Mouse (Mus musculus) left cerebral cortex, postnatal 4 days (tissue): Measurements from ENCODE around the gene Dalrd3. TPM values are rescaled to one million over a fixed set of nuclear protein-coding genes. Genes with fewer than 3 reads are reported as not detected.

Experiments
- DNase-seq: peaks from one replicate; pipeline ENCODE4 v3.0.0-alpha.2; 2022
- intact Hi-C: fragments of 180-260 bp; cut with DNase I; formaldehyde crosslinking; loops from one replicate; pipeline ENCODE4 v1.15.1; 2025
- microRNA-seq: library from miRNA; unstranded; fragments of <30 nt; microRNA quantifications from one replicate; pipeline ENCODE4 v1.2.0, GENCODE M21; 2022
- total RNA-seq, 2 experiments: library from RNA; stranded (reverse); gene quantifications; 2 replicates each; pipeline ENCODE4 v1.2.3; 2021

Gene Dalrd3
- total RNA-seq, 2 experiments from 2014 or later = 78.2 to 86.6 TPM

DNA sequence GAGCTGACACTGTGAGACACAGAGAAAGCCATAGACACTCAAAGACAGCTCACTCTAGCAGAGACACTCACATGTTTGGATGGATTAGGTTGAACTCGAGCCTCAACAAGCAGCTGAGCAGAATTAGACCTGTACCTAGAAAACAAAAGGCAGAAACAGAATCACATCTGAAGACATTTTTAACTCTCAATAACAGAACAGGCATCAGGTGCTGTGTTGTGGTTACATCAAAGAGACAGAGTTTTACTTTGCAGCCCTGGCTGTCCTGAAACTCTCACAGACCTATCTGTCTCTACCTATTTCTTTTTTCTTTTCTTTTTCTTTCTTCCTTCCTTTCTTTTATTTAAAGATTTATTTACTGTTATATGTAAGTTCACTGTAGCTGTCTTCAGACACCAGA, 47.6 kb downstream of the Dalrd3 start:
- no peak for DNase-seq
- intact Hi-C loops = no loop called here

Small RNA genes lying within 50 kb of the gene (microRNA-seq; reads per million reads assigned to microRNA genes)
- gene Gm24083 (not detected), gene Mir191 (not detected), gene Mir425 (648 reads per million, percentile 72 among the genes with 10 or more reads in this experiment)

Other genes starting within 250 kb of the Dalrd3 start
- gene Gpx1, start 231.0 kb upstream of the Dalrd3 start, total RNA-seq = 100 to 1,000 TPM; 113 to 116 TPM
- gene Usp4, start 222.0 kb upstream of the Dalrd3 start, total RNA-seq = 100 to 1,000 TPM; 142 to 150 TPM
- gene 1700102P08Rik, start 177.1 kb upstream of the Dalrd3 start, total RNA-seq = 1 to 10 TPM; 3.6 to 4.9 TPM
- gene Ccdc36, start 141.4 kb upstream of the Dalrd3 start, total RNA-seq = under 1 TPM in 1 of 2 experiments, not detected in 1; 0.42 TPM
- gene BC048562, start 133.4 kb upstream of the Dalrd3 start, total RNA-seq = not detected
- 10 to 100 TPM; 44.3 to 45.7 TPM for gene Ccdc71, start 109.4 kb upstream of the Dalrd3 start, total RNA-seq
- gene Klhdc8b, start 108.3 kb upstream of the Dalrd3 start, total RNA-seq = 10 to 100 TPM; 32.7 to 37.9 TPM
- 10 to 100 TPM; 29.2 to 29.9 TPM for gene Lamb2, start 90.2 kb upstream of the Dalrd3 start, total RNA-seq
- 100 to 1,000 TPM; 111 to 124 TPM for gene Usp19, start 79.3 kb upstream of the Dalrd3 start, total RNA-seq
- gene Qars, start 62.2 kb upstream of the Dalrd3 start, total RNA-seq = 100 to 1,000 TPM in 1 of 2 experiments, 10 to 100 TPM in 1; 98.2 to 112 TPM
- gene Qrich1, start 53.1 kb upstream of the Dalrd3 start, total RNA-seq = 100 to 1,000 TPM; 145 to 149 TPM
- 10 to 100 TPM; 85.7 to 86.1 TPM for gene Impdh2, start 9.6 kb upstream of the Dalrd3 start, total RNA-seq
- 10 to 100 TPM; 43.0 to 54.5 TPM for gene Ndufaf3, start 2.5 kb upstream of the Dalrd3 start, total RNA-seq
- gene Wdr6, start 8.9 kb downstream of the Dalrd3 start, total RNA-seq = 100 to 1,000 TPM; 233 to 289 TPM
- gene P4htm, start 27.8 kb downstream of the Dalrd3 start, total RNA-seq = 10 to 100 TPM; 26.2 to 34.5 TPM
- gene Arih2, start 79.5 kb downstream of the Dalrd3 start, total RNA-seq = 10 to 100 TPM; 58.3 to 59.6 TPM
- gene Slc25a20, start 92.2 kb downstream of the Dalrd3 start, total RNA-seq = 10 to 100 TPM; 17.9 to 18.9 TPM
- 10 to 100 TPM; 78.5 to 78.7 TPM for gene Prkar2a, start 119.4 kb downstream of the Dalrd3 start, total RNA-seq
- gene Ip6k2, start 213.9 kb downstream of the Dalrd3 start, total RNA-seq = 100 to 1,000 TPM; 188 to 206 TPM
- 10 to 100 TPM; 28.9 to 35.9 TPM for gene Nckipsd, start 238.5 kb downstream of the Dalrd3 start, total RNA-seq